Mouse (Mus musculus) bone marrow, adult 2 months (tissue): ENCODE data around the gene Map1lc3a.

ENCODE experiments used
- CTCF ChIP-seq: fragments of 200-500 bp; IDR thresholded peaks from 2 replicates; pipeline ENCODE4 v1.5.1; 2011; ENCODE audit warnings: low read length, control low read depth; ENCODE audit not compliant: control insufficient read depth, insufficient read depth
- POLR2A ChIP-seq: fragments of 200-500 bp; IDR thresholded peaks from 2 replicates; pipeline ENCODE4 v1.6.1; 2011; ENCODE audit warnings: low read depth, mild to moderate bottlenecking, control low read depth, low read length, borderline replicate concordance; ENCODE audit not compliant: control insufficient read depth

GRCm38 (mm10) chr2:155236362-155236992 is 39.6 kb upstream of the Map1lc3a start, which contains the start of gene Dynlrb1:
- TF ChIP-seq POLR2A, result peak; percentile 90; the same call in 1 of the 2 replicates
- no peak for TF ChIP-seq CTCF
